Mouse (Mus musculus) cerebellum, adult 11-12 months (tissue): ENCODE results near the gene Safb2.

ENCODE experiments used
- DNase-seq: peaks from one replicate; pipeline ENCODE4 v3.0.0; 2022

Gene Safb2

GRCm38 (mm10) chr17:56554122-56554551 is 30.2 kb downstream of the Safb2 start, which contains the start of gene Gm20219:
Gene Gm20219, minus strand, starts transcription at chr17:56554387.
- no peak for DNase-seq

- peak; percentile 64 for DNase-seq
Measured at GRCm38 (mm10) chr17:56552781-56553363, 31.5 kb downstream of the Safb2 start.

- DNase-seq = peak; percentile 17
Measured at GRCm38 (mm10) chr17:56551841-56552581, 32.4 kb downstream of the Safb2 start.

GRCm38 (mm10) chr17:56550784-56551475 is 33.5 kb downstream of the Safb2 start:
- DNase-seq = peak; percentile 37

GRCm38 (mm10) chr17:56548605-56549105 is 35.7 kb downstream of the Safb2 start:
- DNase-seq = peak; percentile 14

- peak; percentile 61 for DNase-seq
Measured at GRCm38 (mm10) chr17:56547846-56548604, 36.4 kb downstream of the Safb2 start.

- DNase-seq = peak; percentile 95
Measured at GRCm38 (mm10) chr17:56547116-56547845, 37.1 kb downstream of the Safb2 start.

- no peak for DNase-seq
Measured at GRCm38 (mm10) chr17:56546576-56546975, 37.8 kb downstream of the Safb2 start.

GRCm38 (mm10) chr17:56545945-56546344 is 38.4 kb downstream of the Safb2 start:
- DNase-seq = peak; percentile 7

- DNase-seq = no peak
Measured at GRCm38 (mm10) chr17:56544699-56545387, 39.5 kb downstream of the Safb2 start.

- DNase-seq = peak; percentile 11
Measured at GRCm38 (mm10) chr17:56543684-56544224, 40.6 kb downstream of the Safb2 start.

GRCm38 (mm10) chr17:56542736-56543135 is 41.6 kb downstream of the Safb2 start:
- DNase-seq = peak; percentile 4

- DNase-seq = peak; percentile 5
Measured at GRCm38 (mm10) chr17:56540562-56540975, 43.8 kb downstream of the Safb2 start.

- DNase-seq = peak; percentile 30
Measured at GRCm38 (mm10) chr17:56537912-56538311, 46.5 kb downstream of the Safb2 start.

- no peak for DNase-seq
Measured at GRCm38 (mm10) chr17:56536874-56537273, 47.5 kb downstream of the Safb2 start.

GRCm38 (mm10) chr17:56536192-56536591 is 48.2 kb downstream of the Safb2 start:
- no peak for DNase-seq

GRCm38 (mm10) chr17:56524943-56525342 is 59.4 kb downstream of the Safb2 start:
- DNase-seq = no peak

GRCm38 (mm10) chr17:56522744-56523143 is 61.6 kb downstream of the Safb2 start:
- no peak for DNase-seq

- no peak for DNase-seq
Measured at GRCm38 (mm10) chr17:56515690-56516410, 68.5 kb downstream of the Safb2 start.

GRCm38 (mm10) chr17:56514916-56515315 is 69.5 kb downstream of the Safb2 start:
- peak; percentile 1 for DNase-seq
